21 mouse cellular contexts compared by ENCODE assay signal in the genomic region with DNA sequence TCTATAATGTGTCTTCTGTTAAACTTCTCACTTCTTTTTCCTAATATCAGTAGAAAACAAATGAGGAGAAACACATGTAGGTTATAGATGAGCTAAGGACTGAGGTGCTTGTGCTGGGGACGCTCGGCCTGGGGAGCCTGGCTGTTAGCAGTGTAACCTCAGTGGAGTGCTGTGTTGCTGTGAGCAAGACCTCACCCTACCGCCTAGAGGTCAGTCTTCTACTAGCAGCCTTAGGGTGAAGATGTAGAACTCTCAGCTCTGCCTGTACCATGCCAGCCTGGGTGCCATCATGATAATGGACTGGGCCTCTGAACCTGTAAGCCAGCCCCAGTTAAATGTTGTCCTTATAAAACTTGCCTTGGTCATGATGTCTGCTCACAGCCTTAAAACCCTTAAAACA. TPM values are rescaled to one million over a fixed set of nuclear protein-coding genes. Genes with fewer than 3 reads are reported as not detected.
"Had no signal": no experiment of that assay in that cellular context is flagged by ENCODE, and none has a peak within 500 bp of the region (broad histone marks: within the 10 kb centered on the region; RNA-seq: fewer than 3 reads in every experiment).

No protein-coding gene starts in this region.

- H3K4me3 ChIP-seq: liver, embryonic 12.5 days; lung, embryonic 15.5 days; midbrain, embryonic 13.5 days; midbrain, embryonic 15.5 days; stomach, embryonic 15.5 days had no signal

- ATAC-seq: liver, embryonic 12.5 days; lung, postnatal 0 days; midbrain, embryonic 13.5 days; midbrain, embryonic 15.5 days had no signal

- DNase-seq: lung, adult 18-20 months; lung, postnatal 14 days; lung, postnatal 36 days; right cerebral cortex, postnatal 14 days; right cerebral cortex, postnatal 4 days; spleen, adult 18-20 months; thymus, adult 2 months; thymus, postnatal 25 days; thymus, postnatal 4 days had no signal

- H3K9ac ChIP-seq: liver, embryonic 12.5 days; liver, embryonic 14.5 days; lung, embryonic 15.5 days; midbrain, embryonic 13.5 days; midbrain, embryonic 15.5 days; stomach, embryonic 15.5 days had no signal

- H3K27ac ChIP-seq: liver, embryonic 12.5 days; liver, embryonic 14.5 days; lung, embryonic 15.5 days; macrophage; midbrain, embryonic 13.5 days; midbrain, embryonic 15.5 days; stomach, embryonic 15.5 days; stomach, postnatal 0 days had no signal

- H3K4me1 ChIP-seq: liver, embryonic 12.5 days; lung, embryonic 15.5 days; midbrain, embryonic 13.5 days; midbrain, embryonic 15.5 days; stomach, embryonic 15.5 days had no signal

- H3K4me2 ChIP-seq: liver, embryonic 12.5 days; lung, embryonic 15.5 days; midbrain, embryonic 11.5 days; midbrain, embryonic 13.5 days; midbrain, embryonic 15.5 days; stomach, embryonic 15.5 days had no signal

- H3K27me3 ChIP-seq: liver, embryonic 12.5 days; lung, embryonic 15.5 days; midbrain, embryonic 13.5 days; midbrain, embryonic 15.5 days; stomach, embryonic 15.5 days had no signal

- H3K9me3 ChIP-seq: liver, embryonic 12.5 days; lung, embryonic 15.5 days; midbrain, embryonic 13.5 days; midbrain, embryonic 15.5 days; stomach, embryonic 15.5 days had no signal

RNA-seq across cellular contexts. Expression of a gene that starts 58.2 kb away (rescaled TPM):
- total RNA-seq: megakaryocyte, adult 5-6 weeks had no signal
- polyA plus RNA-seq: small intestine, adult 2 months had no signal
